Mouse (Mus musculus) neural tube, embryonic 11.5 days (tissue): ENCODE measurements at regions not wholly inside any gene's neighbourhood (a gene's known extent, or its start where the extent isn't known, plus 50 kb on each side); places are given as distances from the start of the nearest gene placed in this dataset.

Experiments
- ATAC-seq: fragments of 200-750 bp; cut with Nextera tagmentation; 2 replicates; pipeline ENCODE4 v1.8.0; 2017; ENCODE audit warnings: moderate number of reproducible peaks, mild to moderate bottlenecking, moderate TSS enrichment, moderate library complexity; ENCODE audit not compliant: insufficient read depth, low FRiP score, low TSS enrichment
- DNase-seq: peaks from one replicate; pipeline ENCODE4 v3.0.0-alpha.2; 2015; ENCODE audit warnings: low spot score
- H3K27ac ChIP-seq: fragments of 300-500 bp; sonication (generic); 2 replicates; pipeline ENCODE4 v1.5.1; 2014; ENCODE audit warnings: low read depth, mild to moderate bottlenecking, low read length
- H3K27me3 ChIP-seq: fragments of 300-500 bp; sonication (generic); 2 replicates; pipeline ENCODE4 v1.6.1; 2014; ENCODE audit warnings: mild to moderate bottlenecking, low read length, mixed read lengths; ENCODE audit not compliant: control insufficient read depth, insufficient read depth
- H3K36me3 ChIP-seq: fragments of 300-500 bp; sonication (generic); 2 replicates; pipeline ENCODE4 v1.6.1; 2014; ENCODE audit warnings: mild to moderate bottlenecking, low read length, moderate library complexity, mixed read lengths; ENCODE audit not compliant: control insufficient read depth, insufficient read depth
- H3K4me1 ChIP-seq: fragments of 300-500 bp; sonication (generic); 2 replicates; pipeline ENCODE4 v1.6.1; 2014; ENCODE audit warnings: low read length, mixed read lengths; ENCODE audit not compliant: control insufficient read depth, insufficient read depth
- H3K4me2 ChIP-seq: fragments of 300-500 bp; sonication (generic); 2 replicates; pipeline ENCODE4 v1.6.1; 2014; ENCODE audit warnings: low read depth, mild to moderate bottlenecking, moderate library complexity
- H3K4me3 ChIP-seq: fragments of 300-500 bp; sonication (generic); 2 replicates; pipeline ENCODE4 v1.5.1; 2014; ENCODE audit warnings: low read depth, low read length
- H3K9ac ChIP-seq: fragments of 300-500 bp; sonication (generic); 2 replicates; pipeline ENCODE4 v1.6.1; 2014; ENCODE audit warnings: mild to moderate bottlenecking, low read length
- H3K9me3 ChIP-seq: fragments of 300-500 bp; sonication (generic); 2 replicates; pipeline ENCODE4 v1.6.1; 2016; ENCODE audit warnings: low read length; ENCODE audit not compliant: control insufficient read depth
- WGBS: fragments of 180-500 bp; shearing (Covaris S2); extraction: QIAGEN DNeasy Blood & Tissue Kit; methylation state at CpG from one replicate; pipeline ENCODE4 v1.1.7; 2014; 5-methylcytosine and 5-hydroxymethylcytosine counted together

- ATAC-seq (no peak), DNase-seq (no peak)
- Histone ChIP-seq H3K36me3 (no peaks in the 10 kb centered on the region), H3K4me3 (no peak overlapping the region), H3K27ac (no peak overlapping the region), H3K4me2 (no peak overlapping the region), H3K4me1 (peaks cover 4% of the 10 kb centered on the region; the same call in 1 of the 2 replicates), H3K9ac (no peak overlapping the region), H3K9me3 (no peaks in the 10 kb centered on the region), H3K27me3 (no peaks in the 10 kb centered on the region)
- 93% methylated on average over 3 of the region's 3 CpGs for WGBS
These were observed 99.9 kb downstream of the Gm11146 start for GRCm38 (mm10) chr16:77502026-77502425.

- ATAC-seq (no peak), DNase-seq (peak; percentile 29)
- Histone ChIP-seq H3K27me3 (no peaks in the 10 kb centered on the region), H3K4me2 (no peak overlapping the region), H3K9ac (no peak overlapping the region), H3K4me3 (no peak overlapping the region), H3K27ac (peak overlapping the region; percentile 62; the same call in 1 of the 2 replicates), H3K9me3 (no peaks in the 10 kb centered on the region), H3K4me1 (peaks cover 4% of the 10 kb centered on the region; the same call in 1 of the 2 replicates), H3K36me3 (no peaks in the 10 kb centered on the region)
- 61% methylated on average over 4 of the region's 4 CpGs for WGBS
These were observed 100.9 kb downstream of the Gm11146 start for GRCm38 (mm10) chr16:77500981-77501380.

- no peak for ATAC-seq
- Histone ChIP-seq H3K4me3 (no peak overlapping the region), H3K27me3 (no peaks in the 10 kb centered on the region), H3K9ac (peak overlapping the region; percentile 3; the same call in 1 of the 2 replicates), H3K27ac (peak overlapping the region; percentile 62), H3K36me3 (no peaks in the 10 kb centered on the region), H3K4me2 (no peak overlapping the region), H3K4me1 (peaks cover 4% of the 10 kb centered on the region; the same call in 1 of the 2 replicates), H3K9me3 (no peaks in the 10 kb centered on the region)
- no peak for DNase-seq
- WGBS: 67% methylated on average over 6 of the region's 6 CpGs
These were observed 101.5 kb downstream of the Gm11146 start for GRCm38 (mm10) chr16:77500413-77500812.

GRCm38 (mm10) chr16:77499537-77500301 lies 102.2 kb downstream of the Gm11146 start:
- peak overlapping the region; percentile 62 for H3K27ac ChIP-seq
- no peak overlapping the region for H3K9ac ChIP-seq
- no peaks in the 10 kb centered on the region for H3K36me3 ChIP-seq
- H3K4me2 ChIP-seq: no peak overlapping the region
- H3K27me3 ChIP-seq: no peaks in the 10 kb centered on the region
- DNase-seq (peak; percentile 71), ATAC-seq (peak; percentile 76)
- H3K4me1 ChIP-seq: peaks cover 4% of the 10 kb centered on the region; the same call in 1 of the 2 replicates
- no peak overlapping the region for H3K4me3 ChIP-seq
- WGBS: 53% methylated on average over 18 of the region's 18 CpGs
- no peaks in the 10 kb centered on the region for H3K9me3 ChIP-seq

GRCm38 (mm10) chr16:77495310-77495709 lies 106.6 kb downstream of the Gm11146 start:
- no peak overlapping the region for H3K9ac ChIP-seq
- no peaks in the 10 kb centered on the region for H3K36me3 ChIP-seq
- ATAC-seq (no peak), DNase-seq (no peak)
- H3K9me3 ChIP-seq: no peaks in the 10 kb centered on the region
- WGBS: 93% methylated on average over 7 of the region's 7 CpGs
- no peaks in the 10 kb centered on the region for H3K27me3 ChIP-seq
- no peak overlapping the region for H3K27ac ChIP-seq
- H3K4me3 ChIP-seq: no peak overlapping the region
- H3K4me1 ChIP-seq: peaks cover 4% of the 10 kb centered on the region; the same call in 1 of the 2 replicates
- no peak overlapping the region for H3K4me2 ChIP-seq

- ATAC-seq: no peak
- DNase-seq: no peak
- 91% methylated on average over 7 of the region's 7 CpGs for WGBS
- H3K36me3 ChIP-seq: no peaks in the 10 kb centered on the region
- no peak overlapping the region for H3K27ac ChIP-seq
- no peak overlapping the region for H3K4me3 ChIP-seq
- no peak overlapping the region for H3K4me2 ChIP-seq
- H3K9me3 ChIP-seq: no peaks in the 10 kb centered on the region
- H3K4me1 ChIP-seq: no peaks in the 10 kb centered on the region
- no peak overlapping the region for H3K9ac ChIP-seq
- no peaks in the 10 kb centered on the region for H3K27me3 ChIP-seq
These were observed 107.9 kb downstream of the Gm11146 start for GRCm38 (mm10) chr16:77494042-77494441.

GRCm38 (mm10) chr16:77488155-77488554 lies 113.7 kb downstream of the Gm11146 start:
- 88% methylated on average over 1 of the region's 1 CpGs for WGBS
- no peak for ATAC-seq
- no peak for DNase-seq

GRCm38 (mm10) chr16:77479812-77480211 lies 122.1 kb downstream of the Gm11146 start:
- ATAC-seq (no peak), DNase-seq (no peak)
- Histone ChIP-seq H3K4me2 (no peak overlapping the region), H3K4me1 (no peaks in the 10 kb centered on the region), H3K4me3 (no peak overlapping the region), H3K9ac (no peak overlapping the region), H3K27ac (no peak overlapping the region), H3K27me3 (no peaks in the 10 kb centered on the region), H3K36me3 (no peaks in the 10 kb centered on the region), H3K9me3 (no peaks in the 10 kb centered on the region)
- WGBS: 66% methylated on average over 7 of the region's 7 CpGs

More at GRCm38 (mm10) chr16:77488155-77488554, 113.7 kb downstream of the Gm11146 start:
- Histone ChIP-seq H3K9me3 (no peaks in the 10 kb centered on the region), H3K27me3 (no peaks in the 10 kb centered on the region), H3K36me3 (no peaks in the 10 kb centered on the region), H3K4me3 (no peak overlapping the region), H3K4me2 (no peak overlapping the region), H3K9ac (no peak overlapping the region), H3K4me1 (no peaks in the 10 kb centered on the region), H3K27ac (no peak overlapping the region)

- H3K36me3 ChIP-seq: no peaks in the 10 kb centered on the region
- WGBS: 84% methylated on average over 3 of the region's 3 CpGs
- no peak overlapping the region for H3K9ac ChIP-seq
- ATAC-seq (0 out of 2 replicates have a peak, but pooled peaks have one; percentile 23), DNase-seq (no peak)
- H3K27ac ChIP-seq: no peak overlapping the region
- no peaks in the 10 kb centered on the region for H3K27me3 ChIP-seq
- H3K9me3 ChIP-seq: no peaks in the 10 kb centered on the region
- no peak overlapping the region for H3K4me3 ChIP-seq
- no peak overlapping the region for H3K4me2 ChIP-seq
- H3K4me1 ChIP-seq: no peaks in the 10 kb centered on the region
These were observed 130.0 kb downstream of the Gm11146 start for GRCm38 (mm10) chr16:77471868-77472267.
